Mouse (Mus musculus) v-Abl transformed pro-B cells (cell line): ENCODE data around the gene N6amt1.

Experiments
- in situ Hi-C, 2 experiments: fragments of 400-800 bp; cut with MboI; formaldehyde crosslinking; loops; one replicate each; pipeline ENCODE4 v1.15.1; 2025; ENCODE audit not compliant: unreplicated experiment in 2 of 2

Gene N6amt1

DNA sequence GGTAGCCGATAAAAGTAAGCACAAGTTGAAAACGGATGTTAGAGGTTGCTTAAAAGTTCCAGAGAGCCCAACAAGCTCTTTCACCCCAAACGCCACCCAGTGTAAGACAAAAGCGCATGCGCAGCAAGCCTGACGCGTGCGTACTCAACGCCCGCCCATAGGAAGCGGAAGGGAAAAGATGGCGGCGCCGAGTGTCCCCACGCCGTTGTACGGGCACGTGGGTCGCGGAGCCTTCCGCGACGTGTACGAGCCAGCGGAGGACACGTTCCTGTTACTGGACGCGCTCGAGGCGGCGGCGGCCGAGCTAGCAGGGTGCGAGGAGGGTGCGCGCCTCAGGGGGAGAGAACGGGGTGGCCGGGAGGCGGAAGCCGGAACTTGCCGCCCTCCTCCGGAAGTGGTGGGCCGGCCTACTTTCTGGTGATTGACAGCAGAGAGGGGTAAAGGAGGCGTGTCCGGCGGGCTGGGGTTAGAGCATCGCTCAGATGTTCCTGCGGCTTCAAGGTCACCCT is at the start of gene N6amt1:
TSS of gene N6amt1 (plus strand) at position 111 of the 509 bp plus-strand sequence.
- in situ Hi-C loops = loop anchor here in 1 of 2 experiments (10.0 kb wide), 1 partner anchor 141 kb away; the partner anchor contains the start of gene Cct8

DNA sequence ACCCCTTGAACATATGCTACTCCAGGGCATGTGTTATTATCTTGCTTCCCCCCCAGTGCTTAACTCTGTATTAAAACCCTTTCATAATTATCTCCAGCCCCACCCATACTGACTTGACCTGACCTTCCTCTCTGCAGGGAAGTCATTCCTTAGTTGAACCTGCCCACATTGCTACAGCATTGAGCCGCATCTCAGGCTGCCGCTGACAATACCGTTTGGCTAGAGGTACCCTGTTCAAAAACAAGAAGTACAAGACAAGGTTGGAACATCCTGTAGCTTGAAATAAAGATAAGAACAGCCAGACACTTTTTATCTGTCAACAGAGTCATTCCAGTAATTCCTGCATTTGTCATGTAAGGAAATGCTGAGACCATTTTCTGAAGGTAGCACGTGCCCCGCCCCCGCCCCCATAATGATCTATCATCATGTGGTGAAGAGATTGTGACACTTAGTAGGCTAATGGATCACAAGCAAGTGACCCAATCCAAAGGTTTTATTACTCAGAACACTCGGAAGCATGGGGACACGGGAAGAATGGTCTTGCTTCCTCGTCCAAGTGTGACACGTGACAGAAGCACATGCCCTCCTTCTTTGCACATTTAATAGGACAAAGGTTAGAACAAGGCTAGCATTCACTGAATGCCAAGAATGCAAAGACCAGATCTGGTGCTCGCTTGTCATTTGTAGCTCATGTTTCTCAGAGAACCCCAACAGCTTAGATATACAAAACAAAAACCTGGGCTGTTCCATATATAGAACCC is 48.6 kb upstream of the N6amt1 start:
- in situ Hi-C loops = no loop called here

DNA sequence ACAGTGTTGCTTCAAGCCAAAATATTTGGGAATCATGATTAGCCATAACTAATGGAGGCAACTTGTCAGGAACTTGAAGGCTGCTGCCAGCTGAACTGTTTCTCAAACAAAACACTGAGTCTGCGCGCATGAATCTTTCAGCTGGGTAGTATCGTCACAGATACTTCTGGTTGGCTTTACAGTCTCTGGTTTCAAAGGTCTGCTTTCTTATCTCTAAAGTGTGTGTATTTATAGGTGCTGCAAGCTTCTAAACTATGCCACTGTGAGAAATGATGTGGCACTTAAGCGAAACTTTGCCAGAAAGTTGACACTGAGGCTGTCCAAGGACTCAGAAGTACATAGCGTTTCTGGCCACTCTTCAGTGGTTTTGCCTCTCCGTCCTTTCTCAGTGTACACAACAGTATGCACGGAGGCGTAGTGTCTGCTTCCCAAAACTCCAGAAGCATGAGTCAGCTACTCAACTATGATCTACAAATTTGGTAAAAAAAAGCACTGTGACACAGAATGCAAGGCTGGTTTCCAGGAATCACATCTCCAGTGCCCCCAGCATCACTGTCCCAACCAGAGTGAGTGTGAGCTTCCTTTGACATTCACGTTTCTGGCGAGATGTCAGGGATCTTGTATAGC is 46.8 kb upstream of the N6amt1 start:
- in situ Hi-C loops = no loop called here

DNA sequence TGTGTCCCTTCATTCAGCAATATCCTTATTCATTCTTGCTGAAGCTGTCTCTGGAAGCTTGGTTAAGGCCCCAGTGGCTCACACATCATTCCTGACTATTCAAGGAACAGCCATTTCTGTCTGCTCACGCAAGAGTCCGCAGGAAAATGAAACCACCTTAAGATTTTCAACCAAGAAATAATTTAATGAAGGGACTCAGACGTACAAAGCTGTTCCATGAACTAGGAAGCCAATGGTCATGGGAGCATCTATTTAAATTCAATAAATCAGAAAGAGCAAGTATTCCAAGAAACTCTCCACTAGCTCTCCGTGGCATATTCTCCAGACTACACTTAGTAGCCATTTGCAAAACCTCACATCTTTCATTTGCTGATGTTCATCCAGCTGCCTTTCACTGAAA is 43.3 kb upstream of the N6amt1 start:
- in situ Hi-C loops = no loop called here

DNA sequence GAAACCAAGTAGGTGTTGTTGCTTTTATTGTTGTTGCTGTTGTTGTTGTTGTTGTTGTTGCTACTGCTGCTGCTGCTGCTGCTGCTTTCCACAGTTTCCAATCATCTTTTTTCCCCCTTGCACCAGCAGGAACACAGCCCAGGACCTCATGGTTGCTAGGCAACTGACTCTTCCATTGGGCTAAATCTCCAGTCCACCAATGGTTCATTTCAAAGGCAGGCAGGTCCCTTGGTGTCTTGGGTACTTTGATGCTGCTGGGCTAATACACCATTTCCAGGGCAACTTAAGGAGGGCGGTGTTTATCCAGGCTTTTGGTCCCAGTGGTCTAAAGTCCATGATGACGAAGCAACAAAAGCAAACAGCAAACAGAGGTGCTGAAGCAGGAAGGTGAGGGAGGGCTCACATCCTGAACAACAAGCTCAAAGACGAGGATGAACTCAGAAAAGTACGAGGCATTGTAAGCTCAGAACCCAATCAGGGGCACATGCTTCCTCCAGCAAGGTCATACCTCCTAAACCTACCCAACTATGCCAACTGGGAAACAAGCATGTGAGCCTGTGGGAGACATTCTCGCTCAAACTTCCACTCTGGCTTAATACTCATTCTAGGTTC is 35.7 kb upstream of the N6amt1 start:
- in situ Hi-C loops = no loop called here

DNA sequence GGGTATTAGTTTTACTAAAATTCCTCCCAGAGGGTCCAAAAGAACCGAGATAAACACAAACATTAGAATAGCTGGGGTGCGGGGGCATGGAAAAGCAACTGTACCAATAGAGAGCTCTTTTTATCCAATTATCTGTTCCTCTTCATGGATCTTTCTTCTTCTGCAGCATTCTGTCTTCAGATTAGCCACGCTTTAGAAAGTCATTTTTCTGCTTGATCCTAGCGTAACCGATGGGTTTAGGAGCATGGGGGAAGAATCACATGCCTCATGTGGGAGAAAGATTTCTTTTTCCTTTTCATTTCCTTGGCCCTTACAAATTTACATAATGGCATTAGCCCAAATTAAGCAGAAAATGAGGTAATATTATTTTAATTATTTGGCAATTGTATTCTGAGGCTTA is 35.0 kb upstream of the N6amt1 start:
- in situ Hi-C loops = no loop called here

DNA sequence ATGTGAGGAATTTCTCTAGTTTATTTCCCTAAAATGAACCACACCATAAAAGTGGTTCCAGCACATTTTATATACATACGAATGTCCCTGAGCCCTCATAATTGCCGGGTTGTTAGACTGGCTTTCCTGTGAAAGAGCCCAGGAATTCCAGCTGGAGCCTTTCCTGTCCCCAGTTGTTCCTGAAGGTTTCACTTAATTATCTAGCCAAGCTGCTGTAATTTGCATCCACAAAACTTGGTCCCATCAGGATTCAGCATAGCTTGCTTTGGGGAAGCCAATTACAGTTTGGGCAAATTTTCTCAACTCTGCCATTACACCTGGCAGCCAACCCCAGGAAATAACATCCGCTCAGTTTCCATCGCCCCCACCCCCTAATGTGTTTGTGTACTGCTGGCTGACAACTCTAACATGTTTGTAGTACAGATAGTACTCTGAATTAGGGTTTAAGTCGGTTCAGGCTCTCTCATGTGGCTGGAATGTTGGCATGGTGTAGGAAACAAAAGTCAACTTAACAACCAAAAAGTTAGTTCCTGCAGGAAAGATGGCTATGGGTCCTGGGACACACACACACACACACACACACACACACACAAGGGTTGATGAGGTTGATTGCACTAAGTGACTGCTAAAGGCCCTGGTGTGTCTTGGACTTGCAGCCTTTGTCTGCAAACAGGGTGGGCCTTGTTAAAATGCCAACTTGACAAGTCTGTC is 34.3 kb upstream of the N6amt1 start:
- in situ Hi-C loops = no loop called here

DNA sequence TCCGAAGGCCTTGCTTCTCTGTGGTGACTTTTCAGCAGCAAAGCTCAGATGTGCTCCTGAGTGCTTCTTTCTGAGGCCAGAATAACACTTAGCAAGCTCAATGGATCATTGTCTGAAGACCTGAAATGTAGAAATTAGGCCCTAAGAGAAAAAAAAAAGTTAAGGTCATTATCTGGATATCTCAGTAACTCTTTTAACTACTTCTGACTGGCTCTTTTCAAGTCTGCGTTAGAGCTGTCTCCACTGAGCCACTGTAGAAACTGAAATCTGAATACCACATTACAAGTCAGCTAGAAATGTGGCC is 33.8 kb upstream of the N6amt1 start:
- in situ Hi-C loops = no loop called here

DNA sequence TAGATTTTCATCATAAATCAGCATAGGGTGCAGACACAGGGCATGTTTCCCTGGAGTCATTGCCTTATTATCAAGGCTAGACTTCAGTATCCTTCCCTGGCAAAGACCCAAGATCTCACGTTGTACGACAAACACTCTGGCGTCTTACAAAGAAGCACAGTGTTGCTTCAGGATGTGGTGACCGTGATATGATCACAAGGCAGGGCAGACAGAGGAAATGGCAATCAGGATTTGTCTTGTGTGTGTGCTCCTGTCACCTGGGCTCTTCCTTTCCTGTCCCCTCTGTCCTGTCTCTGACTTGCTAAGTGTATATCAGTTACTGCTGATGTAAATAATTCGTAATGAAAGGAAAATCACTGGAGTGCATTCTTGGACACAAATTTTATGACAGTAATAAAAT is 29.4 kb upstream of the N6amt1 start:
- in situ Hi-C loops = no loop called here

DNA sequence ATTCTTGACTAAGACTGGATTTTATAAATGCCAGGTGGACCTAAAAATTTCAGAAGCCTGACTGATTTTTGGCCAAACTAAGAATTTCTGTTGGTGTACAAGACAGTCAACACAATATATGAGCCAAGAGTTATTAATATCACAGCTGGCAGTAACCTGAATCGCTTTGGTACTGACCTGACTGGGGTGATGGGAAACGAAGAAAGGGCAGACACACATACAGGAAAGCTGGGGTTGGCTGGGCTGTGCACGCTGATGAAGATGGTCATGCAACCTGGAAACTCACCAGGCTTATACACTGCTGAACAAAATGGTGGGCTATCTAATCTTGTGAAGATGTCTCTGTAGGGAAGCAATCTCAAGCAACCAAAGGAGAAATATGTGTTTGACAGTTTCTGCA is 24.0 kb upstream of the N6amt1 start:
- in situ Hi-C loops = no loop called here

DNA sequence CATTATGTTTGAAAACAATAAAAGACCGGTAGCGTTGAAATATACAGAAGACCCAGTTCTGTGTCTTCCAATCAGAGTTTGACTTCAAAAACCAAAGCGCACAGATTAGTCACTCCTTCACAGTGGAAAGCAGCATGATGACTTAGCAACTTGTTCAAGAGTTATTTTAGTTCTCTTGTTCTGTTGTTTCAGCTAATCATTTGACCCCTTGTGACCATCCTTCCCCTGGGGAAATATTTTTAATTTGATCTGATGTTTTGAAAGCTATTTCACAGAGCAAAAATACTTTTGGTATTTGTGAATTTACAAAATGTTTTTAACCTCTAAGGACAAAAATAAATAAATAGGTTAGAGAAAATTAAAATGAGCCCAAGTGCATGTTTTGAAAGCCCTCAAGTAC is 19.2 kb upstream of the N6amt1 start:
- in situ Hi-C loops = no loop called here

DNA sequence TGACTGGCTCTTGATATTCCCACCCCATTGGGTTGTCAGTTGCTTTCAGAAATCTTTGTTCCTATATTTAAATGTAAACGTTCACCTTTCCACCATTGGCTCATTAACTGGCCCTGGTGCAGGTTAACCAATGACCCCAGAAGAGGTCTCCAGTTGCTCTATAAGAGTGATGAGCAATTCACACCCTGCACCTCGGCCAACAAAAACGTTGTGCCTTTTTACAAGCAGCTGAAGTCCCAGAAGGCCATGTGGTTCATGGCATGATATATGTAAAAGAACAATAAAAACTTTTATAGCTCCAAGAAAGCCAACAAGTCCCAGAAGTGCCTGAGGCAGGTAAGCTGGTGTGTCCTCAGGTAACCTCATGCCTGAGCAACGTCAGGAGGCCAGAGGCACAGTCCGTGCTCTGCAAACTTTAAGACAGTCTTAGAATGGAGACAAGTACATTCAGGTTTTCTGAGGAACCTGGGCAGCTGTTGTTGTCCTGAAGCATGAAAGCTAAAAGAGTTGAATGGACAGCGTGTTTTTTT is 12.9 kb upstream of the N6amt1 start:
- in situ Hi-C loops = no loop called here

DNA sequence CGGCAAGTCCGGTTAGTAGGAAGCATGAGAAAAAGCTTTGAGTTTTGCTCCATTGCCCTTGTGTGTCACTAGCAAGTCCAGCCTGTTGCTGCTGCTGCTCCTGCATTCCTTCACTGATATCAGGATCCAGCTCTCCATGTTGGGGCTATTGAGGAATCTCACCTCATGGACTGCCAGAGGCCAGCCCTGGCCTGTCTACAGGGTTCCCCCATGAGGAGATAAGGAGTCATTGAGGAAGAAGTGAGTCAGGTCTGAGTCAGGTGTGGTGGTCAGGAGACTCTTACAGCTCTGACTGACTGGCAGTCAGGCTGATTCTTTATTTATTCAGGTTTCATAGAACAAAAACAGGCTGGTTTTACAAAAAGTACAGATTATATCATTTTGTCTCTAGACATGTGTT is 5.9 kb upstream of the N6amt1 start:
- in situ Hi-C loops = no loop called here

DNA sequence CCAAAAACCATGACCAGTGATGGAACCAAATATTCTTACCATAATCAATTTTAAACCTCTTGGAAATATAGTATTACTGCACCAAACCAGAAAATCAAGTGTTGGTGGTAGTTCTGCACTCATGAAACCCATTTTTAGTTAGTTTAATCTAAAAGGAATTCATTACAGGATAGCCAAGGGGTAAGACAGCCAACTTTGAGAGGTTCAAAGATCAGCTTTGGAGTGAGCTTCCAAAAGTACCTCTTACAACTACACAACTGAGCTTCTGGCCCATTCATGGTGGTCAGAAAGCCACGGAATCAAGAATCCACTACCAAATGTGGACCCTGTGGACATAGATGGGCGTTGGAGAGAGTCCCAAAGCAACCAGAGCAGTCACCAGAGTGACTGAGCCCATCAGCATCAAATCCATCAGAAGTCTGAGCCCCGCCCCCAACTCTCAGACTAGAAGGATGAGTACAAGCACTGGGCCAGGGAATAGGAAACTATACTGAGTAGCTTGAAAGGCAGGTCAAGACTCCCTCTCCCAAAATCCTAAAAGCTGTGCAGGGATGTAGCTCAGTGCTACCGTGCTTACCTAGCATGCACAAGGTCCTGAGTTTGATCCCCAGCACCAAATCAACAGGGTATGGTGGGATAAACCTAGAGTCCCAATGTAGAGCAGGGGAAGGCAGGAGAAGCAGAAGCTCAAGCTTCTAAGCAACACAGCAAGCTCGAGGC is 2.4 kb upstream of the N6amt1 start:
- in situ Hi-C loops = loop anchor here in 1 of 2 experiments (10.0 kb wide), 1 partner anchor 143 kb away; the partner anchor contains the start of gene Cct8

DNA sequence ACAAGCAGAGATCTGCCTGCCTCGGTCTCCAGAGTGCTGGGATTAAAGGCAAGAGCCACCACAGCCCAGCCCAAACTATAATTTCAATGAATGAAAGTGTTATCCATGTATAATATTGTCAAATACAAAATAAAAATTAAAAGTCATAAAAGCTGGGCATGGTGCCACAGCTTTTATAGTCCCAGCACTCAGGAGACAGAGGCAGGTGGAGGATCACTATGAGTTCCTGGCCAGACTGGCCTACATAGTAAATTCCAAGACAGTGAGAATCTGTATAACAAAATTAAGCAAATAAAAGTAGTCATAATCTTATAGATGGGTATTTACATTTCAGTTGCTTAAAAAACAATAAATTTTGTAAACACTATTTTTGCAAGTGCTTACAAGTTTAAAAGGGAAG is 380 bp upstream of the N6amt1 start:
- in situ Hi-C loops = loop anchor here in 1 of 2 experiments (10.0 kb wide), 1 partner anchor 141 kb away; the partner anchor contains the start of gene Cct8

DNA sequence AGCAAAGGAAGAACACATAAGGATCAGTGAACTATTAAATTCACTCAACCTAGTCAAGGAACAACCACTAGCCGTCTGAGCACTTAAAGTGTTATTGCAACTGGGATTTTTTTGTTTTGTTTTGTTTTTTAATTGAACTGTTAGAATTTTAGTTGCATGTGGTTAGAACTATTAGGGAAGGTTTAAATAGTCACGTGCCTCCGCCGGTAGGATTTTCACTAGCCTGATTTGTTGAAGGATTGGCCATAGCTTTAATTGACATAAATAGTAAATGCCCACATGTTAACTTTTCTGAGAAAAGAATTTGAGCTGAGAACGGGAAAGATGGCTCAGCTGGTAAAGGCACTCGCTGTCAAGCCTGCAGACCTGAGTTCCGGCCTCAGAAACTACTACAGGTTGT is 763 bp downstream of the N6amt1 start:
- in situ Hi-C loops = loop anchor here in 1 of 2 experiments (10.0 kb wide), 1 partner anchor 140 kb away; the partner anchor contains the start of gene Cct8

DNA sequence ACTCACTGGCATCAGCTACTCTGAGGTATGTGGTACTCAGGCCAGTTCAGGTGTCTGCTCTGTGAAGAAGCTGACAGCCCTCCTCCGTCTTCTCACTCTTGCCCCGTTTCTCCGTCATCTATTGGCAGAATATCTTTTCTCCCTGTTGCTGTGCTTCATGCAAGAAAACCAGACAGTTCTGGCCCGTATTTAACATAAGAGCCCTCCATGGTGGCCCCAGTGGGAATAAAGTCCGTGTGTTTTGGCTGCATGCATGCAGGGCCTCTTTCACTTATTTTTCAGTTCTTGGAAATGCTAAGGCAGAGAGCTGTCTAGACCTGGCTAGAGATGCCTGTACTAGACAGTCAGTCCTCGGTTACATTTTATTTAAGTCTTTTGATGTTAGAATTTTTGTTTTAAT is 6.1 kb downstream of the N6amt1 start:
- in situ Hi-C loops = no loop called here

DNA sequence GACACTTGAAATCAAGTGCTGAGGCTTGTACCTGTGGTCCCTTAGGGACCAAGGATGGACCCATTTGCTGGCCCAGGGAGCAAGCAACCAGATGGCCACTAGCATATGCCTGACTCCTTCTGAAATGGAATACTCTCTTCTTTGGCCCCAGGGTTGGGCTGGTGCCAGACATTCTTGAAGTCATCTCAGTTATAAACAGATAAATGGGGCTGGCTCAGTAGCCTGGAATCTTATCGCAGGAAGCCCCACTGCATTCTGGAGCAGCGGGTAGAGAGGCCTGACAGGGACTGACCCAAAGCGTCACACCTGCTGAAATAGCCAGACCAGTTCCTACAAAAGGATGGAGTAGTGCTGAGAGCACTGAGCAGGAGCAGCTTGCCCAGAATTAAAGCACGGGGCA is 10.2 kb downstream of the N6amt1 start:
- in situ Hi-C loops = no loop called here

DNA sequence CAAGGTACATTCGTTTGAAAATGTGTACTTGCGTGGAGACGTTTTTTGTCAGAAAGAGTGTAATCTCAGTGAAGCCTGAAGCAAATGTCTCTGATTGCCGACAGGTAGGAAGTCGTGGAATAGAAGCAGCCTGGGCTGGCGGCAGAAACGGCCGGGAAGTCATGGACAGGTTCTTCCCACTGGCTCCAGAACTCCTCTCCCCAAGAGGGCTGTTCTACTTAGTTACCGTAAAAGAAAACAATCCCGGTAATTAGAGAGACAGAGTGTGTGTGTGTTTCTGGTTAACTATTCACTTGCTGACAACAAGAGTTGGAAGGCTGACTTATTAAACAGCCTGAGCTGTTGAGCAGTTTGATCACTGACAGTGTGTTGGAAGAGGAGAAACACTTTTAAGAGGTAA is 12.1 kb downstream of the N6amt1 start:
- in situ Hi-C loops = no loop called here

DNA sequence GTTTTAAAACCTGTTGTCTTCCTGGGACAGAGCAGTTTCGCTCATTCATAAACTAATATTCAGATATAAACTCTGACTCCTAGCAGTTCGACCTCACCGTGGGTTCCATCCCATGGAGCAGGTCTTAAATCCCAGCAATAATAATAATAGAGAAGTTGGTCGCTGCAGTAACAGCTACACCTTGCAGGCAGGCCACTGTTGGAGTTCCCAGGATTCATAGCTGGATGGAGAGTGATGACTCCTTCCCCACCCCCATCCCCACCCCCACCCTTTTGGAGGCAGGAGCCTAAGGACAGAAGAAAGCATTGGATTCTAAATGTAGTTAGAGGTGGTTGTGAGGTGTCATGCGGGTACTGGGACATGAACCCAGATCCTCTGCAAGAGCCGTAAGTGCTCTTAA is 12.5 kb downstream of the N6amt1 start:
- in situ Hi-C loops = no loop called here
